Mouse (Mus musculus) urinary bladder, adult 18-20 months (tissue): ENCODE data around the gene Vmn2r47.
"Not testable (repeated sequence)": the region's sequence is repeated elsewhere in the genome, so short reads cannot be mapped to it uniquely, and the experiment has no call there.

Source experiments
- DNase-seq, 2 experiments: peaks; one replicate each; pipeline ENCODE4 v3.0.0; 2022; ENCODE audit warnings: low spot score in 2 of 2, mixed read lengths in 2 of 2

The Vmn2r47 gene

GRCm38 (mm10) chr7:9841225-9841624, at the start of gene Vmn2r47:
Vmn2r47 (minus strand) TSS chr7:9841325.
- DNase-seq, result not testable (repeated sequence)

DNA sequence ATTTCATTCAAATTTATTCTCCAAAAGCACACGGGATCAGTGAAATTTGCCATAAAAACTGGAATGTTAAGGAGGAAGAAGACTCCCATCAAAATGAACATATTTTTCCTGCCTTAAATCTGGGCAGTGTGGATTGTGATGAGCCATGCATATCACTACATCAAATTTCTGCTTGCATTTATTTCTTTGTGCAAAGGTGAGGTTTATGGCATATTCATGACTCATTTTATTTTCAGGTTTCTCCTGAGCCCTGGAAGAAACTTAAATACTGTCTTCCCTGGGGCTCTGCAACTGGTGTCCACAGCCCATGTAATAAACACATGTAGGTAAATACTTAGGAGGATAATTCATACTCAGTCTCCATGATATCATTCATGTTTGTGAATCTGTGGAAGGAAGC, 70.7 kb downstream of the Vmn2r47 start, which contains the start of gene Vmn2r46:
Gene Vmn2r46, minus strand, starts transcription at position 101 of the 400 bp plus-strand sequence.
- not testable (repeated sequence) for DNase-seq
